Mouse (Mus musculus) heart, postnatal 0 days (tissue): ENCODE data around the gene Apoc4. TPM values are rescaled to one million over a fixed set of nuclear protein-coding genes. Genes with fewer than 3 reads are reported as not detected.

Experiments used
- ATAC-seq: fragments of 200-750 bp; cut with Nextera tagmentation; 2 replicates; pipeline ENCODE4 v1.8.0; 2017; ENCODE audit warnings: low read depth, moderate number of reproducible peaks, moderate library complexity; ENCODE audit not compliant: insufficient read depth
- DNase-seq: peaks from one replicate; pipeline ENCODE4 v3.0.0-alpha.2; 2016; ENCODE audit warnings: low spot score
- H3K27ac ChIP-seq: fragments of 300-500 bp; sonication (generic); 2 replicates; pipeline ENCODE4 v1.5.1; 2014; ENCODE audit warnings: low read depth, mild to moderate bottlenecking
- H3K27me3 ChIP-seq: fragments of 300-500 bp; sonication (generic); 2 replicates; pipeline ENCODE4 v1.6.1; 2014; ENCODE audit warnings: low read length, mixed read lengths; ENCODE audit not compliant: control insufficient read depth, insufficient read depth
- H3K36me3 ChIP-seq: fragments of 300-500 bp; sonication (generic); replicated peaks from 2 replicates; pipeline ENCODE4 v1.6.1; 2014; ENCODE audit warnings: low read length, mixed read lengths; ENCODE audit not compliant: control insufficient read depth, insufficient read depth
- H3K4me1 ChIP-seq: fragments of 300-500 bp; sonication (generic); 2 replicates; pipeline ENCODE4 v1.6.1; 2014; ENCODE audit warnings: antibody characterized with exemption; ENCODE audit not compliant: control insufficient read depth, insufficient read depth
- H3K4me2 ChIP-seq: fragments of 300-500 bp; sonication (generic); 2 replicates; pipeline ENCODE4 v1.6.1; 2014; ENCODE audit warnings: low read depth, mild to moderate bottlenecking, low read length, moderate library complexity
- H3K4me3 ChIP-seq: fragments of 300-500 bp; sonication (generic); 2 replicates; pipeline ENCODE4 v1.5.1; 2014; ENCODE audit warnings: low read depth, low read length
- H3K9ac ChIP-seq: fragments of 300-500 bp; sonication (generic); replicated peaks from 2 replicates; pipeline ENCODE4 v1.6.1; 2014; ENCODE audit warnings: low read depth, low read length, mixed read lengths
- H3K9me3 ChIP-seq: fragments of 300-500 bp; sonication (generic); replicated peaks from 2 replicates; pipeline ENCODE4 v1.6.1; 2016; ENCODE audit warnings: low read length; ENCODE audit not compliant: control insufficient read depth
- CTCF ChIP-seq: IDR thresholded peaks from 2 replicates; pipeline ENCODE4 v1.5.1; 2016; ENCODE audit warnings: antibody characterized with exemption, control low read depth, low read depth
- EP300 ChIP-seq: IDR thresholded peaks from 2 replicates; pipeline ENCODE4 v1.6.1; 2016; ENCODE audit warnings: antibody characterized with exemption, low read depth
- WGBS: fragments of 180-500 bp; shearing (Covaris S2); extraction: QIAGEN DNeasy Blood & Tissue Kit; methylation state at CpG from one replicate; pipeline ENCODE4 v1.1.7; 2014; 5-methylcytosine and 5-hydroxymethylcytosine counted together
- polyA plus RNA-seq: library from polyadenylated mRNA; unstranded; fragments of >200 nt; fragmentation: Nextera tagmentation; extraction: Ambion mirVana; gene quantifications from 2 replicates; pipeline ENCODE4 v1.2.1, GENCODE M21; 2015
- total RNA-seq: library from RNA; depleted of rRNA; stranded (reverse); fragments of >200 nt; gene quantifications from 2 replicates; pipeline ENCODE4 v1.2.3, GENCODE M21; 2014; ENCODE audit warnings: low replicate concordance

Gene Apoc4
- total and polyA plus RNA-seq, 2 experiments from 2014 or later: 0.18 TPM; not detected in 1

DNA sequence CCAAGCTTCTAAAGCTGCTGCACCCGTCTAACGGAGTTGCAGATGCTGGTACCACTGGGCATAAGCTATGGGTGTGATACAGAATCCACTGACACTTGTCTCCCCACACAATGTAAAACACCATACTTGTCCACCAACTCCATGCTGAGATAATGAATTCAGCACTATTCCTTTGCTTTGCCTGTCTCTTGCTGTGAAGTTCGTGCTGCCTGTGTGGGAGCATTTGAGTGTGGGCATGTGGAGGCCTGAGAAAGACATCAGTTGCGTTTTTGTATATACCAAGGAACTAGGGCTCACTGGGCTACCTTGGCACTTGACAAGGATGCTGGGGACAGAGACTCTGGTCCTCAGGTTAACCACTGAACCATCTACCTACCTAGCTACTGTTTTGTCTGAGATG, 40.1 kb downstream of the Apoc4 start:
- 91% methylated on average over 4 of the region's 4 CpGs for WGBS
- no peak overlapping the region for H3K4me3 ChIP-seq
- H3K27ac ChIP-seq: no peak overlapping the region
- no peak for TF ChIP-seq CTCF
- TF ChIP-seq EP300: no peak
- no peaks in the 10 kb centered on the region for H3K9me3 ChIP-seq
- DNase-seq (no peak), ATAC-seq (no peak)
- peaks cover 94% of the 10 kb centered on the region for H3K36me3 ChIP-seq
- peaks cover under 1% of the 10 kb centered on the region; the same call in 1 of the 2 replicates for H3K4me1 ChIP-seq
- H3K27me3 ChIP-seq: no peaks in the 10 kb centered on the region
- no peak overlapping the region for H3K4me2 ChIP-seq
- H3K9ac ChIP-seq: no peak overlapping the region

DNA sequence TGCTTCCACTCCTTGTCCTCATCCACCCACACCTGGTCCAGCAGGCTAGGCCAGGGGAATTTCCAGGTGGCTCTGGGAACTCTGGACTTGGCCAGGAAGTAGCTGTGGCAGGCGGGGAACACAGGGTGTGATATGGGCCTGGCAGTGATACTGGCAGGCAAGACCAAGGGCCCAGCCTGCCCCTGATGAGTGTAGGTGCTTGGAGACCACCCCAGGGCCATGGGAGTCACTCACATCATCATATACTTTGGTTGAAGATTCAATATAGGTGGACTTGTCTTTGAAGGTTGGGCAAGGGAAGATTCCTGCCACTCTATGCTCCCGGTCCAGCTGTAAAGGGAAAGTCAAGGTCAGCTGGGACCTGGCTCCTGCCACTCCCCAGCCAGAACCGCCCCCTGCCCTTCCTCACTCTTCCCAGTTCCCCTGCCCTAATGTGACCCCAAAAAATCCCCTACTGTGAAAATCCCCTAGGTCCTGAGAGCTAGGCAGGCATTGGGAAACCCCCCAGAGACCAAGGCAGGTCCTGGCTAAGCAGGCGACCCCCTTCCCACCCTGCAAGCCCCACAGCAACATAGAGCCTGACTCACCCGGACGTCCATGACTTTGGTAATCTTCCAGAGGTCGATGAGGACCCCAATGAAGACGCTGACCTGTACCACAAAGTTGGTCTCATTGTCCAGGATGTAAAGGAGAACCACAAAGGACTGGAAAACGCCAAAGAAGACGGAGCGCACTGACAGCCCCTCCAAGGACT, 46.0 kb downstream of the Apoc4 start:
- 77% methylated on average over 11 of the region's 11 CpGs for WGBS
- Histone ChIP-seq H3K27ac (no peak overlapping the region), H3K9ac (no peak overlapping the region), H3K9me3 (no peaks in the 10 kb centered on the region), H3K4me3 (no peak overlapping the region), H3K36me3 (peaks cover 76% of the 10 kb centered on the region), H3K4me2 (no peak overlapping the region), H3K4me1 (peaks cover 10% of the 10 kb centered on the region; the same call in 1 of the 2 replicates), H3K27me3 (no peaks in the 10 kb centered on the region)
- DNase-seq (no peak), ATAC-seq (no peak)
- no peak for TF ChIP-seq CTCF
- TF ChIP-seq EP300: no peak

- no peak for DNase-seq
- Histone ChIP-seq H3K36me3 (peaks cover 69% of the 10 kb centered on the region), H3K4me1 (peaks cover 12% of the 10 kb centered on the region; the same call in 1 of the 2 replicates), H3K4me3 (no peak overlapping the region), H3K9ac (no peak overlapping the region), H3K9me3 (no peaks in the 10 kb centered on the region), H3K4me2 (no peak overlapping the region), H3K27me3 (no peaks in the 10 kb centered on the region), H3K27ac (no peak overlapping the region)
- ATAC-seq: no peak
- no peak for TF ChIP-seq EP300
- WGBS: 87% methylated on average over 2 of the region's 2 CpGs
Measured at GRCm38 (mm10) chr7:19634591-19634990, 46.7 kb downstream of the Apoc4 start.

- H3K4me2 ChIP-seq: no peak overlapping the region
- WGBS: 87% methylated on average over 15 of the region's 15 CpGs
- H3K27ac ChIP-seq: no peak overlapping the region
- H3K9me3 ChIP-seq: no peaks in the 10 kb centered on the region
- no peak for ATAC-seq
- peaks cover 63% of the 10 kb centered on the region for H3K36me3 ChIP-seq
- peaks cover 14% of the 10 kb centered on the region; the same call in 1 of the 2 replicates for H3K4me1 ChIP-seq
- H3K4me3 ChIP-seq: no peak overlapping the region
- H3K9ac ChIP-seq: no peak overlapping the region
- TF ChIP-seq EP300 (no peak), CTCF (no peak)
- DNase-seq: no peak
- H3K27me3 ChIP-seq: no peaks in the 10 kb centered on the region
Measured at GRCm38 (mm10) chr7:19633855-19634254, 47.4 kb downstream of the Apoc4 start.

DNA sequence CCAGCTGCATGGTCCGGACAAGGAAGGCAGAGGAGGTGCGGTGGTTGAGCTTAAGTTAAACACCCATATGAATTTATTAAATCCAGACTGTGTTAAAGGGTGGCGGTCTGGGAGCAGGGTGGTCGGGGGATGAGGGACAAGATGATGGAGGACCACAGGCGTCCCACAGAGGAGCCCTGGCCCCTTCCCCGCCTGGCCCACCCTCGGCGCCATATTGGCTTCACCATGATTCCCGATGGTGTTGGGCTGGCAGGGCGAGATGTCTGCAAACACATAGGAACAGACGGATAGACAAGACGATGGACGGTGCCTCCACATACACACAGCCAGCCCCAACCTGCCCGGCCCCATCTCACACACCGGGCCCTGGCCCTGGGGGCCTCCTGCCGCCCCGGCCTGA, 48.1 kb downstream of the Apoc4 start:
- H3K27ac ChIP-seq: no peak overlapping the region
- no peaks in the 10 kb centered on the region for H3K27me3 ChIP-seq
- no peak overlapping the region for H3K4me3 ChIP-seq
- H3K36me3 ChIP-seq: peaks cover 56% of the 10 kb centered on the region
- no peaks in the 10 kb centered on the region for H3K9me3 ChIP-seq
- TF ChIP-seq CTCF (no peak), EP300 (no peak)
- H3K4me1 ChIP-seq: peaks cover 14% of the 10 kb centered on the region; the same call in 1 of the 2 replicates
- ATAC-seq: no peak
- no peak overlapping the region for H3K9ac ChIP-seq
- H3K4me2 ChIP-seq: no peak overlapping the region
- 82% methylated on average over 17 of the region's 17 CpGs for WGBS
- no peak for DNase-seq

GRCm38 (mm10) chr7:19632720-19633119, 48.6 kb downstream of the Apoc4 start:
- ATAC-seq: no peak
- H3K4me1 ChIP-seq: peaks cover 14% of the 10 kb centered on the region; the same call in 1 of the 2 replicates
- no peak for TF ChIP-seq CTCF
- TF ChIP-seq EP300: no peak
- no peak overlapping the region for H3K9ac ChIP-seq
- H3K27ac ChIP-seq: no peak overlapping the region
- no peak overlapping the region for H3K4me3 ChIP-seq
- no peak overlapping the region for H3K4me2 ChIP-seq
- H3K27me3 ChIP-seq: no peaks in the 10 kb centered on the region
- peaks cover 52% of the 10 kb centered on the region for H3K36me3 ChIP-seq
- H3K9me3 ChIP-seq: no peaks in the 10 kb centered on the region
- no peak for DNase-seq
